Mouse (Mus musculus): ENCODE data around the gene Aff1. TPM values are rescaled to one million over a fixed set of nuclear protein-coding genes. Genes with fewer than 3 reads are reported as not detected.
A peak's percentile ranks its signal among the peaks of the same experiment; 100 is the strongest.

The Aff1 gene
- polyA plus RNA-seq (2015; fragmentation: Nextera tagmentation; extraction: Ambion mirVana), result 2.1 TPM in 2 replicates

DNA sequence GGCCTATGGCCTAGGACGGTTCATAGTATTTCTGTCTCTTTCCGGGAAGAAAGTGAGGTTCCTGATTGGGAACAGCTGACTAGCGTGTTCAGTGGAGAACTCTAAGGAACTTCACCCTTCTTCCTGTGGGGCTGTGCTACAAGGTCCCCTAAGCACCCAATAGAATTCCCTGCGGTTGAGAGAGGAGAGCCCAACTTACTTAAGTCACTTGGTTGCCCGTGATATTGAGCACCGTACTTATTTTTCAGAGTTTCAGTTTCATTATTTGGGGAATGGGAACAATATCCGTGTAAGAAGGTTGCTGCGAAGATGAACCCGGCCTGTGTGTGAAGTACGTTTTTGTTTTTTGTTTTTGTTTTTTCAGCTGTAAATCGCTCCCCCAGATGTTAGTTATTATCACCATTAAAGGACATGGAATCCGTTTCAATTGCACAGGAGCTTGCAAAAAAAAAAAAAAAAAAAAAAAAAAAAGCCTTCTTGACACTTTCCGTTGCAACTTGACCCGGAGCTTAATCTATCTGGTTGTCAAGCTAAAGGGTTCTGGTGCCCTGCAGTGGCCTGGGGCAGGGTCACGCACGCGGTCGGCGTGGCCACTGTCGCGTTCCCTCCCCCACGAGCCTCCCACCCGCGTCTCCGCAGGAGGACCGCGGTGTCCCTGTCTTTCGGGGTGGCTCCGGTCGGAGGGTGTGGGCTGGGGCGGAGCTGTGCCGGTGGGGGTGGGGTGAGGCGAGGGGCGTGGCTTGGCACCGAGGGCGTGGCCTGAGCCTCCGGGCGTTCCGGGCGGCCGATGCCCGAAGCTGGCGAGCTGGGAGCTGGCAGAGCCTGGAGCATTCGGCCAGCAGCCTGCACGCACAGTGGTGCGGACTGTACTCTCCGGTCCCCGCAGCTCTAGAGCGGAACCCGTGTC lies at the start of gene Aff1:
Gene Aff1 (plus strand): TSS at position 751 of the 907 bp plus-strand sequence.
- WGBS, result 6% methylated on average over 50 of the region's 50 CpGs
- Histone ChIP-seq H3K36me3 (replicated peaks) (no peaks in the 10 kb centered on the region), H3K9ac (peak within 1 kb of the TSS; percentile 32), H3K9me3 (no peaks in the 10 kb centered on the region), H3K4me1 (peaks cover 23% of the 10 kb centered on the region), H3K27ac (no peak within 1 kb of the TSS), H3K4me3 (peak within 1 kb of the TSS; percentile 46), H3K27me3 (replicated peaks) (peaks cover 25% of the 10 kb centered on the region), H3K4me2 (peak within 1 kb of the TSS; percentile 92)
- peak; percentile 86 for ATAC-seq (replicated peaks)

GRCm38 (mm10) chr5:103644167-103644566 lies 48.0 kb upstream of the Aff1 start:
- H3K27me3 ChIP-seq (replicated peaks), result no peaks in the 10 kb centered on the region
- H3K27ac ChIP-seq, result no peak overlapping the region
- H3K9ac ChIP-seq, result no peak overlapping the region
- 93% methylated on average over 1 of the region's 1 CpGs for WGBS
- no peak overlapping the region for H3K4me2 ChIP-seq
- H3K36me3 ChIP-seq (replicated peaks), result no peaks in the 10 kb centered on the region
- no peaks in the 10 kb centered on the region for H3K9me3 ChIP-seq
- no peak for ATAC-seq (replicated peaks)
- H3K4me1 ChIP-seq, result no peaks in the 10 kb centered on the region
- H3K4me3 ChIP-seq, result no peak overlapping the region

GRCm38 (mm10) chr5:103647320-103647719 lies 44.9 kb upstream of the Aff1 start:
- ATAC-seq (replicated peaks), result no peak
- Histone ChIP-seq H3K27ac (no peak overlapping the region), H3K9ac (no peak overlapping the region), H3K4me3 (no peak overlapping the region), H3K4me1 (no peaks in the 10 kb centered on the region), H3K27me3 (replicated peaks) (no peaks in the 10 kb centered on the region), H3K9me3 (no peaks in the 10 kb centered on the region), H3K4me2 (no peak overlapping the region), H3K36me3 (replicated peaks) (no peaks in the 10 kb centered on the region)
- 84% methylated on average over 3 of the region's 3 CpGs for WGBS

DNA sequence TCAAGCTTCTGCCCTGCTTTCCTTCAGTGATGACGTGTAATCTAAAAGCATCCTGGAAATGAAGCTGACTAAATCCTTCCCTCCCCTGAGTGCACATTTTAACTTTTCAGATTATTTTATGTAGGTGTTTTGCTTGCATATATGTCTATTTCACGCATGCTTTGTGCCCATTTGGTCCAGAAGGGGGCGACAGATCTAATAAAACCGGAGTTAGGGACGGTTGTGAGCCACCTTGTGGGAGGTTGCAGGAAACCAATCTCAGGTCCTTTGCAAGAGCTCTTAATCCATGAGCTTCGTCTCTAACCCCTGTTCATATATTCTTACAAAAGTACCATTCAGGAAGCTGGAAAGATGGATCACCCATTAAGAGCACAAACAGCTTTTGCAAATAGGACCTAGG lies 37.9 kb upstream of the Aff1 start:
- ATAC-seq (replicated peaks), result no peak
- Histone ChIP-seq H3K9ac (no peak overlapping the region), H3K9me3 (no peaks in the 10 kb centered on the region), H3K27me3 (replicated peaks) (0 out of 2 replicates have a peak, but pooled peaks cover 2% of the 10 kb centered on the region), H3K4me3 (no peak overlapping the region), H3K4me1 (peaks cover 11% of the 10 kb centered on the region; the same call in 1 of the 2 replicates), H3K4me2 (no peak overlapping the region), H3K36me3 (replicated peaks) (no peaks in the 10 kb centered on the region), H3K27ac (no peak overlapping the region)
- 26% methylated on average over 6 of the region's 6 CpGs for WGBS

DNA sequence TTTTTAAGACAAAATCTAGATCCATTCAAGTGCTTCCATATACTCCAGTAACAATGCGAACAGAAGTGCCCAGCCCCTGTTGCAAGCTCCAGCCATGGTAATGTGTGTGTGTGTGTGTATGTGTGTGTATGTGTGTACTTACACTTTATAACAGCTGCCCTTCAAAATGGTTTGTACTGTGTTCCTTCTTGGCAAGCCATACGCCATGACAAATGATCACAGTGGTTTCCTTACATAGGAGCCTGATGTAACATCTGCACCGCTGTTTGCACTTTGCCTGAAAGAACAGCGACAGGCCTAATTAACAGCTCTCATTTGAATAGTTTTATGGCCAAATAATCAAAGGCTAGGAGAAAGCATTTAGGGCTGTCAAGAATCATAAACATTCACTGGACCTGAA lies 37.4 kb upstream of the Aff1 start:
- WGBS, result 72% methylated on average over 4 of the region's 4 CpGs
- no peak overlapping the region for H3K27ac ChIP-seq
- H3K4me2 ChIP-seq, result peak overlapping the region; percentile 100
- no peaks in the 10 kb centered on the region for H3K36me3 ChIP-seq (replicated peaks)
- H3K9ac ChIP-seq, result no peak overlapping the region
- H3K4me3 ChIP-seq, result peak overlapping the region; percentile 67
- ATAC-seq (replicated peaks), result no peak
- H3K4me1 ChIP-seq, result peaks cover 11% of the 10 kb centered on the region; the same call in 1 of the 2 replicates
- 0 out of 2 replicates have a peak, but pooled peaks cover 2% of the 10 kb centered on the region for H3K27me3 ChIP-seq (replicated peaks)
- no peaks in the 10 kb centered on the region for H3K9me3 ChIP-seq

DNA sequence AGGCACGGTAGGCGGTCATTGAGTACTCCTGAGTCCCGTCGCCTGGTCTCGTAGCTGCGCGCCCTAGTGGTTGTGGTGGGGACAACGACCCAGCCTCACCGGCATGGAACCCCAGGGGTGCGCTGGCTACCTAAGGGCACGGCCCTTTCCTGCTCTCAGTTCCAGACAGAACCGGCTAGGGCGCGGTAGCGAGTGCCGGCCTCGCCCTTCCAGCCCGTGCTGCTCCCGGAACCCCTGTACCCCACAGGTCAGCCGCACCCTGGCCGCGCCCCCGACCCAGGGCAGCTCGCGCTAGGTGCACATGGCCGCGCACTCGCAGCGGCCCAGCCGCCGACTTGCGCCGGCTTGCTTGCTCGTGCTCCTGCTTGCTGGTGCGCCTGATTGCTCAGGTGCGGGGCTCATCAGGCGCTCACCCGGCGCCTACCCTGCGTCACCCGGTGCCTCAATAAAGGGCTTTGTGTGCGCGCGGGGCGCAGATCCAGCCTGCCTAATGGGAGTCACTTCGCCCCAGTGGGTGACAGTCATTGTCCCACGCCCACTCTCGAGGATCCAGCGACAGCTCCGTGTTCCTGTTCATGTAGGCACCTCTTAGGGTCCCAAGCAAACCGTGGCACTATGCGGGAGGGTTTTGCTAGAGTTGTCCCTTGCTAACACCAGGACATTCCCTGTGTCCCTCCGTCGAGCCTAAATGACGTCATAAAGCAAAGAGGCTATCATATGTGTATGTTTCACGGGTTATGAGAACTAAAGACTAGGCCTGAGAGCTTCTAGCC lies 36.6 kb upstream of the Aff1 start, which contains the start of gene 1700016H13Rik:
Gene 1700016H13Rik (minus strand): TSS at position 665 of the 773 bp plus-strand sequence.
- H3K4me2 ChIP-seq, result peak within 1 kb of the TSS; percentile 100
- H3K27me3 ChIP-seq (replicated peaks), result 0 out of 2 replicates have a peak, but pooled peaks cover 2% of the 10 kb centered on the region
- peak within 1 kb of the TSS; percentile 67 for H3K4me3 ChIP-seq
- H3K9me3 ChIP-seq, result no peaks in the 10 kb centered on the region
- H3K27ac ChIP-seq, result peak within 1 kb of the TSS; percentile 23; the same call in 1 of the 2 replicates
- H3K4me1 ChIP-seq, result peaks cover 11% of the 10 kb centered on the region; the same call in 1 of the 2 replicates
- peak; percentile 82 for ATAC-seq (replicated peaks)
- peak within 1 kb of the TSS; percentile 64 for H3K9ac ChIP-seq
- H3K36me3 ChIP-seq (replicated peaks), result no peaks in the 10 kb centered on the region
- WGBS, result 1% methylated on average over 54 of the region's 56 CpGs

GRCm38 (mm10) chr5:103658921-103659320 lies 33.3 kb upstream of the Aff1 start:
- Histone ChIP-seq H3K4me3 (no peak overlapping the region), H3K36me3 (replicated peaks) (no peaks in the 10 kb centered on the region), H3K4me2 (no peak overlapping the region), H3K9me3 (no peaks in the 10 kb centered on the region), H3K27ac (no peak overlapping the region), H3K4me1 (peaks cover 11% of the 10 kb centered on the region; the same call in 1 of the 2 replicates), H3K9ac (no peak overlapping the region), H3K27me3 (replicated peaks) (0 out of 2 replicates have a peak, but pooled peaks cover 2% of the 10 kb centered on the region)
- 64% methylated on average over 5 of the region's 5 CpGs for WGBS
- ATAC-seq (replicated peaks), result no peak

GRCm38 (mm10) chr5:103659571-103659970 lies 32.6 kb upstream of the Aff1 start:
- no peak overlapping the region for H3K4me2 ChIP-seq
- 30% methylated on average over 3 of the region's 3 CpGs for WGBS
- H3K4me3 ChIP-seq, result no peak overlapping the region
- peaks cover 11% of the 10 kb centered on the region; the same call in 1 of the 2 replicates for H3K4me1 ChIP-seq
- H3K9ac ChIP-seq, result no peak overlapping the region
- ATAC-seq (replicated peaks), result peak; percentile 29; the same call in 1 of the 2 replicates
- 0 out of 2 replicates have a peak, but pooled peaks cover 2% of the 10 kb centered on the region for H3K27me3 ChIP-seq (replicated peaks)
- H3K9me3 ChIP-seq, result no peaks in the 10 kb centered on the region
- H3K27ac ChIP-seq, result no peak overlapping the region
- no peaks in the 10 kb centered on the region for H3K36me3 ChIP-seq (replicated peaks)

GRCm38 (mm10) chr5:103664932-103665331 lies 27.2 kb upstream of the Aff1 start:
- Histone ChIP-seq H3K36me3 (replicated peaks) (no peaks in the 10 kb centered on the region), H3K9me3 (no peaks in the 10 kb centered on the region), H3K4me1 (no peaks in the 10 kb centered on the region), H3K4me3 (no peak overlapping the region), H3K27me3 (replicated peaks) (no peaks in the 10 kb centered on the region), H3K9ac (no peak overlapping the region), H3K4me2 (no peak overlapping the region), H3K27ac (no peak overlapping the region)
- no peak for ATAC-seq (replicated peaks)
- WGBS, result 78% methylated on average over 9 of the region's 9 CpGs

DNA sequence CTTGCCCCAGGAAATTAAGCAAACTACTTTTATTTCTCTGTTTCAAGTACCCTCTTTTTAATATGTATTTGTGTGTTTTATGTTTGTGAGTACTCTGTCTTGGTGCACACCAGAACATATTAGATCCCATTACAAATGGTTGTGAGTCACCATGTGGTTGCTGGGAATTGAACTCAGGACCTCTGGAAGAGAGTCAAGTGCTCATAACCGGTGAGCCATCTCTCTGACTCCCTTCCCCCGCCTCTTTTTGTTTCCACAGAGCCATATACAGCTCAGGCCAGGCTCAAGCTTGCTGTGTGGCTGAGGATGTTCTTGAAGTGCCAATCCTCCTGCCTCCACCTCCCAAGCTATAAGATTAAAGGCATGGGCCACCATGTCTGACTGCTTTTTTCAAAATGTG lies 26.3 kb upstream of the Aff1 start:
- H3K9me3 ChIP-seq, result no peaks in the 10 kb centered on the region
- WGBS, result 75% methylated on average over 2 of the region's 2 CpGs
- H3K9ac ChIP-seq, result no peak overlapping the region
- H3K36me3 ChIP-seq (replicated peaks), result no peaks in the 10 kb centered on the region
- no peaks in the 10 kb centered on the region for H3K27me3 ChIP-seq (replicated peaks)
- no peak overlapping the region for H3K4me3 ChIP-seq
- H3K4me2 ChIP-seq, result no peak overlapping the region
- no peak overlapping the region for H3K27ac ChIP-seq
- H3K4me1 ChIP-seq, result no peaks in the 10 kb centered on the region
- ATAC-seq (replicated peaks), result no peak

GRCm38 (mm10) chr5:103671858-103672257 lies 20.3 kb upstream of the Aff1 start:
- 67% methylated on average over 3 of the region's 3 CpGs for WGBS
- Histone ChIP-seq H3K4me3 (no peak overlapping the region), H3K9ac (no peak overlapping the region)

DNA sequence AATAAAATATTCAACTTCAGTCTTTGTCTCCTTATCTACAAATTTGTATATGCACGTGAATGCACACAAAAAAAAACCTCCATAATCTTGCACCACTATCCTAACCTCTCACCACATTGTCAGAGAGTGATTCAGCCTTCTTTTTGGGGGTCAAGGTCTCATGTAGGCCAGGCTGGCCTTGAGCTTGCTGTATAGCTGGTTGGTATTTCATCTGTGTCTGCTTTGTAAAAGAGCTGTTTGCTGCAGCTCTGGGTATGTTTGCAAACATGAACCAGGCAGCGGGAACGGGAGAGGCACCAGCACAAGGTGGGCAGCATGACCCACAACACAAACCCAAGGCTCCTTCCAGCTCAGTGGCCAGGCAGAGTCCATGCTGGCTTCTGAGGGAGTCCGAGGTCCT lies 18.6 kb upstream of the Aff1 start:
- ATAC-seq (replicated peaks), result no peak
- H3K36me3 ChIP-seq (replicated peaks), result no peaks in the 10 kb centered on the region
- H3K4me3 ChIP-seq, result no peak overlapping the region
- WGBS, result 81% methylated on average over 4 of the region's 4 CpGs
- H3K27me3 ChIP-seq (replicated peaks), result 0 out of 2 replicates have a peak, but pooled peaks cover 2% of the 10 kb centered on the region
- H3K9ac ChIP-seq, result no peak overlapping the region
- H3K4me2 ChIP-seq, result no peak overlapping the region
- H3K4me1 ChIP-seq, result no peaks in the 10 kb centered on the region
- no peaks in the 10 kb centered on the region for H3K9me3 ChIP-seq
- no peak overlapping the region for H3K27ac ChIP-seq

More at GRCm38 (mm10) chr5:103671858-103672257, 20.3 kb upstream of the Aff1 start:
- H3K9me3 ChIP-seq, result no peaks in the 10 kb centered on the region
- H3K36me3 ChIP-seq (replicated peaks), result no peaks in the 10 kb centered on the region
- 0 out of 2 replicates have a peak, but pooled peaks cover 2% of the 10 kb centered on the region for H3K27me3 ChIP-seq (replicated peaks)
- H3K4me2 ChIP-seq, result no peak overlapping the region
- no peak for ATAC-seq (replicated peaks)
- no peak overlapping the region for H3K27ac ChIP-seq
- no peaks in the 10 kb centered on the region for H3K4me1 ChIP-seq
